Mouse (Mus musculus) embryonic facial prominence, embryonic 15.5 days (tissue): Measurements from ENCODE around the gene Vmn1r101. TPM values are rescaled to one million over a fixed set of nuclear protein-coding genes. Genes with fewer than 3 reads are reported as not detected.
"Not testable (repeated sequence)": the region's sequence is repeated elsewhere in the genome, so short reads cannot be mapped to it uniquely, and the experiment has no call there.

Experiments
- ATAC-seq: fragments of 200-750 bp; cut with Nextera tagmentation; 2 replicates; pipeline ENCODE4 v1.8.0; 2017; ENCODE audit warnings: low read depth, moderate TSS enrichment; ENCODE audit not compliant: insufficient number of reproducible peaks, low FRiP score, low TSS enrichment
- H3K27ac ChIP-seq: fragments of 300-500 bp; sonication (generic); replicated peaks from 2 replicates; pipeline ENCODE4 v1.5.1; 2015; ENCODE audit warnings: mild to moderate bottlenecking, inconsistent platforms
- H3K27me3 ChIP-seq: fragments of 300-500 bp; sonication (generic); 2 replicates; pipeline ENCODE4 v1.6.1; 2015; ENCODE audit warnings: inconsistent platforms
- H3K36me3 ChIP-seq: fragments of 300-500 bp; sonication (generic); 2 replicates; pipeline ENCODE4 v1.6.1; 2015; ENCODE audit warnings: mild to moderate bottlenecking, inconsistent platforms
- H3K4me1 ChIP-seq: fragments of 300-500 bp; sonication (generic); 2 replicates; pipeline ENCODE4 v1.6.1; 2015; ENCODE audit warnings: inconsistent platforms
- H3K4me2 ChIP-seq: fragments of 300-500 bp; sonication (generic); replicated peaks from 2 replicates; pipeline ENCODE4 v1.6.1; 2015; ENCODE audit warnings: mild to moderate bottlenecking, inconsistent platforms
- H3K4me3 ChIP-seq: fragments of 300-500 bp; sonication (generic); replicated peaks from 2 replicates; pipeline ENCODE4 v1.5.1; 2015; ENCODE audit warnings: mild to moderate bottlenecking, inconsistent platforms
- H3K9ac ChIP-seq: fragments of 300-500 bp; sonication (generic); 2 replicates; pipeline ENCODE4 v1.6.1; 2015; ENCODE audit warnings: inconsistent platforms
- H3K9me3 ChIP-seq: fragments of 300-500 bp; sonication (generic); replicated peaks from 2 replicates; pipeline ENCODE4 v1.6.1; 2016; ENCODE audit warnings: inconsistent platforms
- WGBS: fragments of 180-500 bp; shearing (Covaris S2); methylation state at CpG from one replicate; pipeline ENCODE4 v1.1.7; 2015; 5-methylcytosine and 5-hydroxymethylcytosine counted together
- polyA plus RNA-seq: library from polyadenylated mRNA; unstranded; fragments of >200 nt; fragmentation: Nextera tagmentation; extraction: Ambion mirVana; gene quantifications from 2 replicates; pipeline ENCODE4 v1.2.1, GENCODE M21; 2015

The Vmn1r101 gene
- polyA plus RNA-seq: not detected in 2 replicates

- not testable (repeated sequence) for H3K4me3 ChIP-seq, H3K36me3 ChIP-seq, H3K9me3 ChIP-seq, H3K27me3 ChIP-seq, H3K4me2 ChIP-seq, ATAC-seq, H3K27ac ChIP-seq, H3K4me1 ChIP-seq, H3K9ac ChIP-seq
- WGBS: no CpG with 5 or more reads among the region's 2 CpGs
Observed at GRCm38 (mm10) chr7:20442493-20442892, at the start of gene Vmn1r101. Gene Vmn1r101, minus strand, starts transcription at chr7:20442593.

- not testable (repeated sequence) for H3K4me3 ChIP-seq, H3K27ac ChIP-seq, H3K4me1 ChIP-seq, H3K27me3 ChIP-seq, ATAC-seq, H3K36me3 ChIP-seq, H3K9ac ChIP-seq, H3K9me3 ChIP-seq, H3K4me2 ChIP-seq
- no CpG with 5 or more reads among the region's 5 CpGs for WGBS
Observed at GRCm38 (mm10) chr7:20474825-20475224, 32.4 kb upstream of the Vmn1r101 start, which contains the start of gene Gm10670. Gene Gm10670, minus strand, starts transcription at chr7:20474925.

- not testable (repeated sequence) for H3K4me2 ChIP-seq, H3K27me3 ChIP-seq, H3K4me3 ChIP-seq, H3K9ac ChIP-seq, ATAC-seq, H3K27ac ChIP-seq, H3K36me3 ChIP-seq, H3K9me3 ChIP-seq, H3K4me1 ChIP-seq
- WGBS: no CpG with 5 or more reads among the region's 3 CpGs
Observed at GRCm38 (mm10) chr7:20417642-20418041, 24.8 kb downstream of the Vmn1r101 start, which contains the start of gene Vmn1r100. Gene Vmn1r100, plus strand, starts transcription at chr7:20417942.

Other genes with a start within 250 kb of the Vmn1r101 start
- not detected in 2 replicates for gene Vmn1r95, start 248.9 kb downstream of the Vmn1r101 start, polyA plus RNA-seq
- not detected in 2 replicates for gene Gm6164, start 237.0 kb downstream of the Vmn1r101 start, polyA plus RNA-seq
- gene Gm4498, start 208.8 kb downstream of the Vmn1r101 start, polyA plus RNA-seq: not detected in 2 replicates
- not detected in 2 replicates for gene Gm5890, start 179.8 kb downstream of the Vmn1r101 start, polyA plus RNA-seq
- not detected in 2 replicates for gene Gm4133, start 108.5 kb downstream of the Vmn1r101 start, polyA plus RNA-seq
- gene Gm5728, start 67.2 kb downstream of the Vmn1r101 start, polyA plus RNA-seq: not detected in 2 replicates
- not detected in 2 replicates for gene Vmn1r100, start 24.7 kb downstream of the Vmn1r101 start, polyA plus RNA-seq
- not detected in 2 replicates for gene Gm10670, start 32.3 kb upstream of the Vmn1r101 start, polyA plus RNA-seq
- not detected in 2 replicates for gene Vmn1r103, start 67.9 kb upstream of the Vmn1r101 start, polyA plus RNA-seq
- gene Vmn1r104, start 91.2 kb upstream of the Vmn1r101 start, polyA plus RNA-seq: not detected in 2 replicates
- not detected in 2 replicates for gene Gm5726, start 103.2 kb upstream of the Vmn1r101 start, polyA plus RNA-seq
- gene Gm4141, start 133.6 kb upstream of the Vmn1r101 start, polyA plus RNA-seq: not detected in 2 replicates
- not detected in 2 replicates for gene Gm4513, start 156.4 kb upstream of the Vmn1r101 start, polyA plus RNA-seq
- gene Vmn1r107, start 226.3 kb upstream of the Vmn1r101 start, polyA plus RNA-seq: not detected in 2 replicates